Mouse (Mus musculus) right cerebral cortex, postnatal 10 days (tissue): ENCODE measurements at regions not wholly inside any gene's neighbourhood (a gene's known extent, or its start where the extent isn't known, plus 50 kb on each side); places are given as distances from the start of the nearest gene placed in this dataset.

Experiments
- DNase-seq, 2 experiments: peaks; one replicate each; pipeline ENCODE4 v3.0.0; 2021; ENCODE audit warnings: low spot score in 2 of 2

DNA sequence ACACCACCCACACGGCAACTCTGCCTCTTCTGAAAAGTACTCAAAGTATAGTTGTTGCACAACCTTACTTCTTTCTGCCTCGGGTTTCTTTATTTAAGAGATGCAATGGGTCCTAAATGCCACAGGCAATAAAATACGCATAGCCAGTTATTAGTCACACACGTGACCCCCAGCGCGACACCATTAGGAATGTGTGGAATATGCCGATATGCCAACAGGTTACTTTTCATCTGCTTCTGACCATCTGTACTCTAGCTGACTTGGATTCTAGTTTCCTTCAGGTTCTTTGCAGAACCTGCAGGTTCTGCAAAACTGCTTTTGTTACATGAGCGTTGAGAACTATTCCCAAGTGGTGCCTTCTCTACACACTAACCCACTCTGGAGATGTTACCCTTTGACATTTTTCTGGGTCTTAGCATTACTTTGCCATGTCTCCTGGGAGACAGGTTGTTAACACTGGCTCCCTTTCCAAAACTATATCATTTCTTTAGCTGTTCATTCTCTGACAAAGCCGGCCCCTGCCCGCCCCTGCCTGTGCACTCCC, 515.6 kb downstream of the Gja1 start:
- no peak for DNase-seq

DNA sequence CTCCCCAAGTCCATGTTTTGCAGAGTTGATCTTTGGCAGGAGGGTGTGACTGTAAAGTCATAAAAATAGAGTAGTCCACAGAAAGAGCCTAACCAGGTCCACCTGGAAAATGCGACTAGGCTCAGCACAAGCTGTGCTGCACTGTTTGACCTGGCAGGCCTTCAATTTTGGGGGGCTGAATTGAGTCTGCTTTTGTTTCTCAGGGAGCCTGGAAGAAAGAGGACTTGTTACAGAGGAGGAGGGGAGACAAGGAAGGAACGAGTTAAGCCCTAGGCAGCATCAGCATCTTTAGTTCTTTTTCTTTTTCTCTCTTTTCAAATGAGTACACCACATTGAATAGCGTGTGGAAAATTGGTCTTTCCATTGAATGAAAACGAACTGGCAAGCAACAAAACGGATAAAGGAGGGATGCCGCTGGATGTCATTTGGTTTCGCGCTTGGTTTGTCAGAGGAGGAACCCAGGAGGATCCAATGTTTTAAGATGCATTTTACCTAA, 516.1 kb downstream of the Gja1 start:
- peak; percentile 71 to 77 for DNase-seq

GRCm38 (mm10) chr10:56899640-56900274, 522.6 kb downstream of the Gja1 start:
- peak; percentile 56 to 64 for DNase-seq

DNA sequence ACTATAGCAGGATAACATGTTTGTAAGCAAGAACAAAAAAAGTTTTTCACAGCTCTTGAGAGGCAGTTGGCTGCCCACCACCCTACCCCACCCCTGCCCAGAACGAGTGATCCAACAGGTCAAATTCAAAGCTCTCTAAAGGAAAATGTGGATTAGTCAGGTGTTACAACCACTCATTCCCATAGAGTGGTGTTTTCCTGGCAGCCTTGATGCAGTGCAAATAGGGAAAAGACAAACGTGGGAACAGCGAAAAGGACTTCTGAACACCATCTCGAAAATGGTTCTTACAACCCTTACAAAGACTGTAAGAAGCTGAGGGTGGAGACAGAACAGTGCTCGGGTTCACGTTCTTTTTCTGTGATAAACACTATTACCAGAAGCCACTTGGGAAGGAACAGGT, 523.8 kb downstream of the Gja1 start:
- DNase-seq, result no peak

- DNase-seq, result no peak
Observed at GRCm38 (mm10) chr10:56912711-56913110, 535.6 kb downstream of the Gja1 start.

DNA sequence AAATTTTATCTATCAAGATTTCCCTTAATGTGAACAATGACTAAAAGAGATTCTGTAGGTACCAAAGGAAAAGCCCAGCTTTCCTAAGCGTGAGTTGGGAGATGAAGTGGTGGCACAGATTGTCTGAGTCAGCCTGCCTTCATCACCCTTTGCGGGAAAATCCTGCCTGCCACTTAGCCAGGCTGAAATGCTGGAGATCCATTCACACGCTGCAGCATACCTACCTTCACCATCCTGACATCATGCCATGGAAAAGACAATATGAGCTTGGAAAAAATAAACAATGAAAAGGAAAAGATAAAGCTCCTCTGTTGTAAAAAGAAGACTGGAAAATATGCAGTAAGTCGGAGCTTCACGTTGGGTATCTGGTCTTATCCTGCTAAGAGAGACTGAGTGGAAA, 537.0 kb downstream of the Gja1 start:
- DNase-seq, result no peak

- no peak for DNase-seq
Observed at GRCm38 (mm10) chr10:56918412-56918811, 541.3 kb downstream of the Gja1 start.

DNA sequence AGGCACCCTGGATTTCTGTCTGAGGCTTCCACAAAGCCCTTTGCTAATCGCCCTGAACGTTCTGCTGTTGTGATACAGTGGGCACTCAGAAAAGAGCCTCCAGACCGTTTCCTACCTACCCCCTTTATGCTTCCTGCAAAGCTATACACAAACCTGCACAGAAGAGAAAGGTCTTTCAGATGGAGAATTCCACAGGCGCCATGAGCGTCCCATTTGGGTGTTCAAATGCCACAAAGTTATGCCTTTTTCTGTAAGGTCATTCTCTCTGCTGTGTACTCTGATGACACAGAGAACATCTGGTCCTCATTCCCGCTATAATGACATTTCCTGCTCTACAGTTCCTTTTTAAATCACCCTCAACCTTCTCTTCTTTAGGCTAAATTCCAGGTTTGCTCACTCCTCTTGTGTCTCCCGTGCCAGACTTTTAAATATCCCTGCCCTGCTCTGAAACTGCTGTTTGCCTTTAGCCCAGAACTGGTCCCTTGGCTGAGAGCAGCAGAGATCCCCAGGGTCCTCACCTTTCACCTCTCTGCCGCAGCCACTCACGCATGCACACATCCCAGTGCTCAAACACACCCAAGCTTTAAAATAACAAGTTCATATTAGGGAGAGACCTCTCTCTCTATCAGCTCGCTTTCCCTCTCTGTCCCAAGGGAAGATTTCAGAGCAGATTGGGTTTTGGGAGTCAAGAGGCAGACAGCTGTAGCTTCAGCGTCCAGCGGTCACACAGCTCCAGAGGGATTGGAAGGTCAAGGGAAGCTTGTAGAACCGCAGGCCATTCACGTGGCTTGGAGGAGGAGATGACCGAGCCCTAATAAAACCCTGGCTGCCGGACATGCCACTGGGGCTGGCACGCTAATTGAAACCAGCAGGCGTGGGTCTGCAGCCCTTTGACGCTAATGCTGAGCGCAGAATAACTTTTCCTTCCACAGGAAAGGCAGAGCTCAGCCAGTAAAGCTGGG, 543.9 kb downstream of the Gja1 start:
- peak; percentile 22 to 43 for DNase-seq

DNA sequence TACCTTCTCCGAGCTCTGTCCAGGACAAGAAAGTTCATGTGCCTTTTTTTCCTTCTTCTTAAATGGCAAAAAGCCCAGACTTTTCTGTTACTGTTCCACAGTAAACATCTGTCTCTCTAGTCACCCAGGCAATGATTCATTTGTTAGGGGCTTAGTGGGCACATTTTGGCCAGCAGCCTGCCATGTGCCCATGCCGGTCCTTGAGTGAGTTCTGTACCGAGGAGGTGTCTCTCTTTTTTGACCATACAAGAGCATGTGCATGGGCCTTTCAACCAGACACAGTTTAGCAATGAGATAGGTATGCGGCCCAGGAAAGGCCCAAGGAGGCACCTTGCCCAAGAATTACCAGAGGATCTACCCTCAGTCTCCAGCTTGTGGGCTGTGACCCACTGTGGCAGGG, 551.0 kb upstream of the Hsf2 start:
- peak in 1 of 2 experiments; percentile 23 for DNase-seq

DNA sequence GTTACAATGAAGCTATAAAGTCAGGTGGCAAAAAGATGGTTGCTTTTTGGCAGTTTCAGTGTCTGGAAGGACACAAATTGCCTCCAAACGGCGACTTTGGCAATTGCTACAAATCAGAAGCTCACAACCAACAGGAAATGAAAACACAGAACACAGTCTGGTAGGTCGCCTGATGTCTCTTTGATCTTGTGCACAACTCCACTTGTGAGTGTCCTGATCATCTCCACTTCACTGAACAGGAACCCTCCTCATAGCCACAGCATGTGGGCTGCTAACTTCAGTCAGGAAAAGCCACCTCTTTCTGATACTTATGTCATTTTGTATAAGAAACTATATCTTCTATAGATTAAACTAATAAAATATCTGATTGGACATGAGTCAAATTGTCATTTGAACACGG, 544.2 kb upstream of the Hsf2 start:
- no peak for DNase-seq

- DNase-seq, result no peak
Observed at GRCm38 (mm10) chr10:56944434-56945145, 541.6 kb upstream of the Hsf2 start.

GRCm38 (mm10) chr10:56956728-56957127, 529.5 kb upstream of the Hsf2 start:
- DNase-seq, result no peak

DNA sequence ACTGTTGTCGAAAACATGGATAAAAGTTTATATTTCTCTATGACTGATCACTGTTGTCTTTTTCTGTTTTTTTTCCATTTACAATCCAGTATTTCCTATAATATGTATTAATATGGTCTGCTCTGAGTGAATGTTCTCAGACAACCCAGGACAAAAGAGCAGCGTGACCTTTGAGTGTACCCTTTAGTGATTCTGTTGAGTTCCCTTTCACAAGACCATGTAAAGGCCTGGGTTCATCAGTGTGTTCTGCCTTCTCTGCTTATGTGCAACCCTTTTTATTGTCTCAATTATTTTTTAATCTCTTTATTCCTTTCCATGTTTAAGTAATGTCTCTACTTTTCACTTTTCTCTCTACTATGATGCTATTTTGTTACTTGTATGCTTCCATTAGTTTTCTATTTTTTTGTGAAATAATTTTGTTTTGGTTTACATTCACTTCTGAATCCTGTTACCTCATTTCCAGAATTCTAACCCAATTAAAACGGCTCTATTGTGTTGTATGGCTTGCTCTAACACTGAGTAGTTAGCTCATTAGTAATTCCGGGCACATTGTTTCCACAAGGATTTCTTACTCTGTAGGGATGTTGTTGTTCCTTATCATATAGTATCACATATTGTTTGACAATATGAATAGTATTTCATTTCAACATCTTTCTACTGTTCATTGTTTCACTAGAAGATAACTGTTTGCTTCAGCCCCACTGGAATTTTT, 523.9 kb upstream of the Hsf2 start:
- DNase-seq, result no peak

DNA sequence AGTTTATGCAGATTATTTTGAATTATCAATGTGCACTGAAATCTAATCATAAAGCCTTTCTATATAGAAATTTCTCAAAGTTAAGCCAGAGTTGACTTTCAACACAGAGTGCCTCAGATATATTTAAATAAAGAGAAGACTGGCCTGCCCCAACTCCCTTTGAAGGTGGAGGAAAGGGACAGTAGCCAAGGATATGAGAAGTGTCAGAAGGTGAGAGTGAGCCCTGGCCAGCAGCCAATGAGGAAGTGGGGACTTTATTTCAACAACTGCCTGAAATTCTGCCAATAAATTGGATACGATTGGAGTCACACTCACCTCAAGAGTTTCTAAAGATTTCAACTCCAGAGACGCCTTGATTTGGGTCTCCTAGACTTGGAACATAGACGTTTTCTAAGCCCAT, 523.0 kb upstream of the Hsf2 start:
- DNase-seq, result peak in 1 of 2 experiments; percentile 24

GRCm38 (mm10) chr10:56968913-56969312, 517.3 kb upstream of the Hsf2 start:
- DNase-seq, result peak in 1 of 2 experiments; percentile 25

DNA sequence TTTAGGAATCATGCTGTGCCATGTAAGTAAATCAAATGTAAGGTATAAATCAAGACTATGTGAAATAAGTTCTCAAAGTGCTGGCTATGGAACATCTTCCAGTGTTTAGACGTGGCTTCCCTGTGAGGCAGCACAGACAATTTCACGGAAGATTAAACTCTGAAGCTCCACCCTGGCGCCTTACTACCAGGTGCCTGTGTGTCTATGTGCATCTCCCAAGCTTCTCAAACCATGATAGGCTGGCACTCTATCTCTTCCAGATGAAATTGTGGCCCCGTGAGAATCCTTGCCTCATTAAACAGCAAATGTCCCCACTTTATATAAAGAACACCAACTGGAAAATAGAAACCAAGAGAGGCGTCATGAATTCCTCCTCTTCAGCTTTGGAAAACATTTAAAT, 511.4 kb upstream of the Hsf2 start:
- no peak for DNase-seq

DNA sequence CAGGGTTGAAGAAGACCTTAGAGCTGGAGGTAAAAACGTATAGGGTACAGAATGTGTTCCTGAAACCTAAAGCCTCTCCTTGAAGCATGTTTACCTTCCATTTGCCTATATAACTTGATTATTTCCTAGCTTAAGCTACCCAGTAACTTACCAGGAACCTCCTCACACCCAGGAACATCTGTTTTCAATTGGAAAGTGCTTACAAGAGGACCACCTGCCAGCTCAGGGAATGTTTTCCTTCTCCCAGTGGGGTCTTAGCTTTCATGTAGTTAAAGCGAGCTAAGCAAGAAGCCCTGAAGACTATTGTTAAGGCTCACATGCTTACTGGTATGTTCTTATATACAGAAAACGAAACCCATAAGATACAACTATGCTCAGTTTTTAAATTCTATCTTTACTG, 506.6 kb upstream of the Hsf2 start:
- DNase-seq, result no peak

DNA sequence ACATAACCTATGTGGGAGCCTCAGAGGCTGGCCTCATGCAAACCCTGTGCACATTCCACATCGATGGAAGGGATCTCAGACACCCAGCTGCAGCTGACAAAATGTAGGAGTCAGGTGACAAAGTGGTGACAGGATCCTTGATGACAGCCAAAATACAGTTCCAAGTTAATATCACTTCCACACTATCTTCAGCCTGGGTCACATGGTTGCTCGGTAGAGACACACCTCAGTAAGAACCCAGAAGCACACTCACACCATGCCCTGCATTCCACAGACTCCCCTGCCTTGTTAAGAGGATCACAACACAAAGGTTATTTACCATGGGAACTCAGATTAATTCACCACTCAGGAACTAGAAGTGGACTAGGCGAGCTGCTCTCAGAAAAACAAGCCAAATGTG, 505.4 kb upstream of the Hsf2 start:
- no peak for DNase-seq

DNA sequence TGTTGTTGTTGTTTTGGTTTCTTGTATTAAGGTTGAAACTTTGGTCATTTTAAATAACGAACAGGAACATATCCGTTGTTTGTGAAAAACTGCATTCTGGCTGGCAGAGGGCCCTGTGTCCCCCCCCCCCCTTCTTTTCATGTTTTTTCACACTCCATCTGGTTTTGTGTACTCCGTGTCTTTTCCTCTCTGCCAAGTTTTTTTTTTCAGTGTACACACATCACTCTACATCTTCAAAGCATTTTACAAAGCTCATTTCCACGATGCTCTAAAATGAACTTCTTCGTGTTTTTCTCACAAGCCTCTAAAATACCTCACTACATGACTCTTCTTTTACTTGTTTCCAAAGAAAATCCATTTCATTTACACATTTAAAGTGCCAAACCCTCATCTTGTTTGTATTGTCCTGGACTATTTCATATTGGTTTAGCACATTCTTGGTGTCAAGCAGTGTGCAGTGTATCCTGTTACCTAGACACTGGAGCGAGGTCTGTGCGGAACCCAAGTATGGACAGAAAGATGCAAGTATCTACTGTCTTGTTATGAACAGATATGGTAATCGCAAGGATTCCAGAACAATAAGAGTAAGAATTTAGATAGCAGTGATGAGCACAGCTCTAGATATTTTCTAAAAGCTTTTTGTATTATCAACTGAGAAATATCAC, 503.5 kb upstream of the Hsf2 start:
- DNase-seq, result no peak

DNA sequence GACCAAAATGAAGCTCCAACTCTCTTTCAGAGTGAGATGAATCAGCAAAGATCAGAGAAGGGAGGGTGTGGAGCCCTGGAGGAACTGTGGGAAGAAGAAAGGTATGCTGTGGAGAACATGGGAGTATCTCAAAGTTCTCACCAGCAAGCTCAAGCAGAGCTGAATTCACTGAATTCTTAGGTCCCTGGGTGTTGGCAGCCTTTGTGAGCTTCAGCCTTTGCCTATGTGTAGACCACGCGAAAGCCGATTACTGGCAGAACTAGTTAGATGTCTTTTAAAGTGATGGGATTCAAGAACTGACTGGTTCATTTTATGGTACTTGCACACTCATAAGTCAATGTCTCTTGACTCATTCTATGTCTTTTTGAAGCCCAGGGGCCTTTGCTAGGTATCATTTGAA, 491.2 kb upstream of the Hsf2 start:
- no peak for DNase-seq
